Mouse (Mus musculus) brain, embryonic 14.5 days (tissue): ENCODE results near the gene Pcca.

Experiments
- CTCF ChIP-seq: fragments of 200-500 bp; IDR thresholded peaks from 2 replicates; pipeline ENCODE4 v1.5.1; 2012; ENCODE audit warnings: inconsistent platforms, mild to moderate bottlenecking, moderate library complexity, borderline replicate concordance; ENCODE audit not compliant: insufficient read depth, insufficient read length; ENCODE audit errors: extremely low read depth
- POLR2A ChIP-seq: fragments of 200-500 bp; IDR thresholded peaks from 2 replicates; pipeline ENCODE4 v1.6.1; 2012; ENCODE audit warnings: mild to moderate bottlenecking, inconsistent platforms, borderline replicate concordance; ENCODE audit not compliant: poor library complexity, insufficient read depth, insufficient read length, severe bottlenecking; ENCODE audit errors: extremely low read depth

DNA sequence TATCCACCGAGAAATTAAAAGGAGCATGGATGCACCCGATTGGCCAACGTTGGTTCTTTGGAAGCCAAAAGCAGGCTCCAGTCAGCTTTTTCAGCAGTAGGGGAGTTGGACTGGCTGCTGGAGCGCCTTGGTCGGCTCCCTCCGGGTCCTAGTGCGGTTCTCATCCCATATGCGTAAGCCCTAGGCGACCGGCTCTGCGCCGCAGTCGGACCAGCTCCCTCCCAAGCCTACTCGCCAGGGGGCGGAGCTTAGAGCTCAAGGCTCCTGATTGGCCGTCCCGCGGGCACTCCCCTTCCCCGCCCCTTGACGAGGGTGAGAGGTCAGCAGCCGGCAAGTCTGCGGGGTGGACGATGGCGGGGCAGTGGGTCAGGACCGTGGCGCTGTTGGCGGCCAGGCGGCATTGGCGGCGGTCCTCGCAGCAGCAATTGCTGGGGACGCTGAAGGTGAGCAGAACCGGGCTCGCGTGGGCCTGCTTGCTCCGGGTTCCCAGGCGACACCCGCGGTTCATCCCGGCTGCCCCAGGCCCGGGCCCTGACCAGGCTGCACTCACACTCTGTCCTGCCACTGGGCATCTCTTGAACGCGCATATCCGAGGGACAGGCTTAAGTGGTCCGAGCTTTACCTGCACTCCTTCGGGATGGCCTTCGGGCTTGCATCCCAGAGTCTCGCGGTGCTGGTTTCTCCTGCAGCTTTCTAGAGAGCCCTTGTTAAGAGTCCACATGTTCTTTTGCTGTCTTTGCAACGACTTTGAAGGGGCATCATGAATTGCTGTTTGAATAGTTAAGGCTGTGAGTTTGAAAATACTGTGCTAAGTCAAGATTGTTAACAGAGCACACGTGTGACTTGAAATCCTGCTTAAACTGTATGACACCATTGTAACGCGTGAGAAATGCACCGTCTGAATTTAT is at the start of gene Pcca:
- TF ChIP-seq CTCF (no peak), POLR2A (0 out of 2 replicates have a peak, but pooled peaks have one; percentile 24)
